Mouse (Mus musculus): ENCODE results near the gene Egfl6.

Egfl6 gene

GRCm38 (mm10) chrX:166478631-166479364, 106.7 kb downstream of the Egfl6 start:
- TF ChIP-seq NANOG (IDR thresholded peaks at IDR 0.05; ENCODE audit: borderline replicate concordance, low read length) (no peak), CTCF (conservative IDR thresholded peaks at IDR 0.05; ENCODE audit: low read length) (no peak), POU5F1 (IDR thresholded peaks at IDR 0.05; ENCODE audit: borderline replicate concordance, low read length) (no peak)
- H3K4me1 ChIP-seq (replicated peaks; ENCODE audit: low read depth, low read length) = peaks cover 37% of the 10 kb centered on the region
- H3K27me3 ChIP-seq (ENCODE audit: insufficient read depth, low read length) = no peaks in the 10 kb centered on the region
- H3K36me3 ChIP-seq (ENCODE audit: insufficient read depth, low read length) = peaks cover 31% of the 10 kb centered on the region
- no peaks in the 10 kb centered on the region for H3K9me3 ChIP-seq (ENCODE audit: low read length)
- peak overlapping the region; percentile 84 for H3K4me3 ChIP-seq (replicated peaks; ENCODE audit: low read length)

- Histone ChIP-seq H3K36me3 (ENCODE audit: insufficient read depth, low read length) (peaks cover 37% of the 10 kb centered on the region), H3K27me3 (ENCODE audit: insufficient read depth, low read length) (no peaks in the 10 kb centered on the region), H3K4me1 (replicated peaks; ENCODE audit: low read depth, low read length) (peaks cover 47% of the 10 kb centered on the region), H3K9me3 (ENCODE audit: low read length) (no peaks in the 10 kb centered on the region), H3K4me3 (replicated peaks; ENCODE audit: low read length) (peak overlapping the region; percentile 84; the same call in 1 of the 2 replicates)
- TF ChIP-seq CTCF (conservative IDR thresholded peaks at IDR 0.05; ENCODE audit: low read length) (no peak), NANOG (IDR thresholded peaks at IDR 0.05; ENCODE audit: borderline replicate concordance, low read length) (no peak)
Observed at GRCm38 (mm10) chrX:166477393-166477792, 108.1 kb downstream of the Egfl6 start.

Measured in E14TG2a.4 (cell line).